Mouse (Mus musculus): ENCODE data around the gene Jmjd6. TPM values are rescaled to one million over a fixed set of nuclear protein-coding genes. Genes with fewer than 3 reads are reported as not detected.

Gene Jmjd6
- 81.4 TPM for polyA plus RNA-seq (2017; shearing (Covaris generic))

DNA sequence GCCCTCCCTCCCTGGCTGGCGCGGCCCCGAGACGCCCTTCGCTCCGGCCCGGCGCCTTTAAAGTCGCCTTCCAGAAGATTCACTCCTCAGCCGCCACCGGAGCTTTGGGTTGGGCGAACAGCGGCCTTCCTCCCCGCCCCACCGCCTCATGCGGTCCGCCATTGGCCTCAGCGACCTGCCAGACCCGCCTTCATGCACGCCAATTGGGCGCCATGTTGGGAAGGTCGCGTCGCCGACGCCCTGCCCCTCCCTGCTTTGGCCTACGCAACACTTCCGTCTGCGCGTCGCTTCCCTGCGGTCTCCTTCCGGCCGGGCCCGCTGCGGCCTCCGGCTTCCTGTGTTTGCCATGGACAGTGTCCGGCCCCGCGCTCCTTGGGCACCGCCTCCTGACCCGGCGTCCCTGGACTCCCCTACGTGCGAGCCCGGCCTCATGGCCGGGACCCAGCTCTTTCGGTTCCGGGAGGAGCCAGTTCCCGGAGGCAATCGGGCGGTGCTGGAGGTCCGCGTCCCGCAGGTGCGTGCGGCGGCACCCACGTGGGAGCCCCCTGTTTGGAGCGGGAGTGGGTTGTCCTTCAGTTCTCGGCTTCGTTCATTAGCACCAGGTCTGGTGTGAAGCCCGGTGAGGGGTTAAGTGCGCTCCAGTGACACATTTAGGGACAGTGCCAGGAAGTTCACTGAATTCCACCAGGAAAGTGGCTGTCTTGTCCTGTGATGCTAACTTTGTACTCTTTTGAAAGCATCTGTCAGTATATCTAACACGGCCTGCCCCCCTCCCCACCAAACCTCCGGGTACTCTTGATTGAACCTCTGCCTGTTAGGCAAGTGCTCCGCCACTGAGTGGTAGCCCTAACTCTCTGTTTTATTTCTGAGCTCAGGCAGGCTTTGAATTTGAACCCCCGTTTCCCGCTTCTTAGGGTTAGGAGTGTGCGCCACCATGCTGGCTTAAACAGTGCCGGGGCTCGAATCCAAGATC is at the start of gene Jmjd6, which contains the start of gene Mettl23:
Gene Jmjd6 (minus strand): TSS at position 189 of the 973 bp plus-strand sequence.
Gene Mettl23 (plus strand): TSS at position 18 of the 973 bp plus-strand sequence.

GRCm38 (mm10) chr11:116852891-116853511 is 9.8 kb upstream of the Jmjd6 start, which contains the start of gene Srsf2:
Gene Srsf2, minus strand, starts transcription at chr11:116853094.

GRCm38 (mm10) chr11:116852291-116852890 is 9.1 kb upstream of the Jmjd6 start, which contains the start of gene Mfsd11:
Gene Mfsd11, plus strand, starts transcription at chr11:116852440.

GRCm38 (mm10) chr11:116827534-116828165 is 15.6 kb downstream of the Jmjd6 start, which contains the start of gene Mxra7:
Gene Mxra7, minus strand, starts transcription at chr11:116828046.

Other genes with a start within 250 kb of the Jmjd6 start
- 15.2 TPM for gene Rhbdf2, start 216.4 kb downstream of the Jmjd6 start, polyA plus RNA-seq (2017; shearing (Covaris generic))
- not detected for gene Prcd, start 189.9 kb downstream of the Jmjd6 start, polyA plus RNA-seq (2017; shearing (Covaris generic))
- gene Cygb, start 189.1 kb downstream of the Jmjd6 start, polyA plus RNA-seq (2017; shearing (Covaris generic)): not detected
- gene St6galnac1, start 67.9 kb downstream of the Jmjd6 start, polyA plus RNA-seq (2017; shearing (Covaris generic)): 0.28 TPM
- not detected for gene Mxra7, start 15.4 kb downstream of the Jmjd6 start, polyA plus RNA-seq (2017; shearing (Covaris generic))
- gene Mettl23, start 171 bp downstream of the Jmjd6 start, polyA plus RNA-seq (2017; shearing (Covaris generic)): 233 TPM
- gene Mfsd11, start 9.0 kb upstream of the Jmjd6 start, polyA plus RNA-seq (2017; shearing (Covaris generic)): 30.7 TPM
- 62.3 TPM for gene Srsf2, start 9.6 kb upstream of the Jmjd6 start, polyA plus RNA-seq (2017; shearing (Covaris generic))
- not detected for gene Mgat5b, start 75.4 kb upstream of the Jmjd6 start, polyA plus RNA-seq (2017; shearing (Covaris generic))

Data from inflammation-experienced regulatory T-cells, adult 16 weeks (primary cell).